Mouse (Mus musculus): ENCODE data around the gene Fbxw8. TPM values are rescaled to one million over a fixed set of nuclear protein-coding genes. Genes with fewer than 3 reads are reported as not detected.

Fbxw8 gene
- polyA plus RNA-seq, 2 experiments = 6.2 to 10.8 TPM

DNA sequence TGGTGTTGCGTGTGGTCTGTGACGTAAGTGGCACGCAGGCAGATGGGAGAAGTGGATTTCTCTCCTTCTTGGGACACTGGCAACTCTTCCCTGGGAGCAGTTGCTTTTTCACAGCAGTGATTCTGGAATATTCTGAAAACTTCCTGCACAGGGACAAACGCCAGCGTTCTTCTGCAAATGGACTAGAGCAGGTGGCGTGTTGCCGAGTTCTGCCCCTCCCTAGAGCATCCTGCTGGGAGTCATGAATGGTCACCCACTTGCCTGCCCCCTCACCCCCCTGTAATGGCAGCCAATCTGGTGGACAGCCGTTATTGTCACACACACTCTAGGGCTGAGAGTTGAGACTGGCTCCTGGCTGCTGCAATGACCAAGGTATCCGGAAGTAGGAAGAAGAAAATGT is 95.6 kb downstream of the Fbxw8 start:
- DNase-seq (ENCODE audit: low read depth in 3 of 3, low spot score in 3 of 3) (no peak), ATAC-seq (ENCODE audit: insufficient read depth) (no peak)
- Histone ChIP-seq H3K36me3 (replicated peaks; ENCODE audit: control insufficient read depth, insufficient read depth, low read depth) (no peaks in the 10 kb centered on the region), H3K4me2 (ENCODE audit: low read depth) (no peak overlapping the region), H3K27ac (no peak overlapping the region), H3K9ac (replicated peaks) (no peak overlapping the region), H3K27me3 (ENCODE audit: control insufficient read depth, insufficient read depth, low read length) (no peaks in the 10 kb centered on the region), H3K4me1 (replicated peaks; ENCODE audit: control insufficient read depth in 2 of 2, insufficient read depth in 2 of 2, low read length in 1 of 2) (0 out of 4 replicates have a peak, but pooled peaks cover 0 to 2% of the 10 kb centered on the region in 2 experiments), H3K9me3 (ENCODE audit: control insufficient read depth, low read length) (no peaks in the 10 kb centered on the region), H3K4me3 (ENCODE audit: insufficient read depth in 1 of 2, low read depth in 2 of 2, low read length in 2 of 2) (no peak overlapping the region)
- WGBS (ENCODE audit: insufficient replicate concordance) = 72% methylated on average over 9 of the region's 9 CpGs
- no peak for TF ChIP-seq EP300 (IDR thresholded peaks at IDR 0.05; ENCODE audit: low read depth)
- no peak for TF ChIP-seq CTCF (IDR thresholded peaks at IDR 0.05; ENCODE audit: low read depth)

DNA sequence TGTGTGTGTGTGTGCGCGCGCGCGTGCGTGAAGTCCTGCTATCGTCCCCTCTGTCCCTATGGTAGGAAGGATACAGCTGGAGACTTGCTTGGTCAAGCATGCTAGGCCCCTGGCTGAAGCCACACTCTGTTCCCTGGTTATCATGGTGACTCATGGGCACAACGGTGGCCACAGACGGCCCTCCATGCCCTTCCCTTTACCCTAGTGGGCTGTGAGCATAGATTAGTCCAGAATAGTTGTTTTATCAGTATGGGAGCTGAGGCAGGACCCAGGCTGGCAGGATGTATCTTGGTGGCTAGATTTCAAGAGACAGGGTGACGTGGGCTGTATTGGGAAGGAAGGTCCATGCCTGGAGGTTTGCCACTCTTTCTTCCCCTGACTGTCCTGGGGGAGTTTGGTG is 96.4 kb downstream of the Fbxw8 start:
- no peaks in the 10 kb centered on the region for H3K9me3 ChIP-seq (ENCODE audit: control insufficient read depth, low read length)
- no peak overlapping the region for H3K9ac ChIP-seq (replicated peaks)
- H3K27me3 ChIP-seq (ENCODE audit: control insufficient read depth, insufficient read depth, low read length) = no peaks in the 10 kb centered on the region
- no peaks in the 10 kb centered on the region for H3K36me3 ChIP-seq (replicated peaks; ENCODE audit: control insufficient read depth, insufficient read depth, low read depth)
- H3K4me2 ChIP-seq (ENCODE audit: low read depth) = no peak overlapping the region
- DNase-seq (ENCODE audit: low read depth in 3 of 3, low spot score in 3 of 3) (no peak), ATAC-seq (ENCODE audit: insufficient read depth) (peak; percentile 56; the same call in 1 of the 2 replicates)
- no peak overlapping the region for H3K27ac ChIP-seq
- TF ChIP-seq CTCF (IDR thresholded peaks at IDR 0.05; ENCODE audit: low read depth) = no peak
- peak; percentile 51 for TF ChIP-seq EP300 (IDR thresholded peaks at IDR 0.05; ENCODE audit: low read depth)
- no peak overlapping the region for H3K4me3 ChIP-seq (ENCODE audit: insufficient read depth in 1 of 2, low read depth in 2 of 2, low read length in 2 of 2)
- 62% methylated on average over 10 of the region's 10 CpGs for WGBS (ENCODE audit: insufficient replicate concordance)
- 0 out of 4 replicates have a peak, but pooled peaks cover 0 to 2% of the 10 kb centered on the region in 2 experiments for H3K4me1 ChIP-seq (replicated peaks; ENCODE audit: control insufficient read depth in 2 of 2, insufficient read depth in 2 of 2, low read length in 1 of 2)

DNA sequence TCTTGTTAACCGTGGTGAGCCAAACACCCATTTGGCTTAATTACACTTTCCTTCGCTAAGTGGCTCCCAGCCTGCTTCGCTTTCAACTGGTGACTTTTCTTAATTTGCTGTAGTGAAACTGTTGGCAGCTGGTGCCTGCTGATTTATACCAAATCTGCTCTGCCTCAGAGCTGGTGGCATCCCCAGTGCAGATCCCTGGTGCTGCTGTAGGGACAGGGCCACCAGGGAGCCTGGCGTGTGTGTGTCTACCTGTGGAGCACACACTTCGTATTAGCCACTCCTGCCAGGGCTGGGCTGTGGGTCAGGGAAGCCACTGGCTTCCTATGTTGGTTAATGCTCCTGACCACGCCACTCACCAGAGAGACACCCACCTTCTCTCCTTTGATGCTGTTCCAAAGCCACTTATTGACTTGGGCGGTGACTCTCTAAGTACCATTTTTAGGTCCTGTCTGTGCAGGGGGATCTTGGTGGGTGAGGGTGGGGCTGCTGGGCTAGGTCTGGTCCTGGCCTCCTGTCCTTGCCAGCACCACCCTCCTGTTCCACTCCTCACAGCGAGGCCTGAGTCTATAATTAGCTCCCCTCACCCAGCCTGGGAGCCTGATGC is 97.7 kb downstream of the Fbxw8 start:
- 41% methylated on average over 8 of the region's 8 CpGs for WGBS (ENCODE audit: insufficient replicate concordance)
- H3K4me3 ChIP-seq (ENCODE audit: insufficient read depth in 1 of 2, low read depth in 2 of 2, low read length in 2 of 2) = no peak overlapping the region
- no peaks in the 10 kb centered on the region for H3K36me3 ChIP-seq (replicated peaks; ENCODE audit: control insufficient read depth, insufficient read depth, low read depth)
- no peaks in the 10 kb centered on the region for H3K27me3 ChIP-seq (ENCODE audit: control insufficient read depth, insufficient read depth, low read length)
- no peak for ATAC-seq (ENCODE audit: insufficient read depth)
- no peak overlapping the region for H3K4me2 ChIP-seq (ENCODE audit: low read depth)
- 0 out of 4 replicates have a peak, but pooled peaks cover 0 to 2% of the 10 kb centered on the region in 2 experiments for H3K4me1 ChIP-seq (replicated peaks; ENCODE audit: control insufficient read depth in 2 of 2, insufficient read depth in 2 of 2, low read length in 1 of 2)
- H3K9ac ChIP-seq (replicated peaks) = no peak overlapping the region
- TF ChIP-seq CTCF (IDR thresholded peaks at IDR 0.05; ENCODE audit: low read depth) (no peak), EP300 (IDR thresholded peaks at IDR 0.05; ENCODE audit: low read depth) (no peak)
- no peak for DNase-seq (ENCODE audit: low read depth in 3 of 3, low spot score in 3 of 3)
- H3K9me3 ChIP-seq (ENCODE audit: control insufficient read depth, low read length) = no peaks in the 10 kb centered on the region
- H3K27ac ChIP-seq = no peak overlapping the region

DNA sequence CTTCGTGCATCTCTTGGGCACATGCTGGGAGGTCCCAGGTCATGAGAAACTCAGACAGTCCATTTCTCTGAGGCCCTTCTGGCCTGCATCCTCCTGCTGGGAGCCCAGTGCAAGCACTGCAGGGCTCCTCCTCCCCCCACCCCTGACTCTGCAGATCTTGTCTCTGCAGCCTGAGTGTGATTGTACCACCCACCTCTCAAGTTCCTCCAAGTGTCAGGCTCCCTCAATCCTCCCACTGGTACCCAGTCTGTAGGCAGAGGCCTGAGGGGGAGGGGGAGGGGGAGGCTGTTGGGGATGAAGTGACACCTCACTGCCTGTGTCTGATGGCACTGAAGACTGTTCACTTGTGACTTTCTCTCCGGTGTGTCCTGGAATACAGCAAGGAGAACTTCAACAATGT is 102.1 kb downstream of the Fbxw8 start:
- Histone ChIP-seq H3K4me2 (ENCODE audit: low read depth) (no peak overlapping the region), H3K27me3 (ENCODE audit: control insufficient read depth, insufficient read depth, low read length) (no peaks in the 10 kb centered on the region), H3K27ac (no peak overlapping the region), H3K4me3 (ENCODE audit: insufficient read depth in 1 of 2, low read depth in 2 of 2, low read length in 2 of 2) (no peak overlapping the region), H3K9me3 (ENCODE audit: control insufficient read depth, low read length) (no peaks in the 10 kb centered on the region), H3K4me1 (replicated peaks; ENCODE audit: control insufficient read depth in 2 of 2, insufficient read depth in 2 of 2, low read length in 1 of 2) (0 out of 4 replicates have a peak, but pooled peaks cover 0 to 3% of the 10 kb centered on the region in 2 experiments), H3K9ac (replicated peaks) (no peak overlapping the region), H3K36me3 (replicated peaks; ENCODE audit: control insufficient read depth, insufficient read depth, low read depth) (no peaks in the 10 kb centered on the region)
- 79% methylated on average over 2 of the region's 2 CpGs for WGBS (ENCODE audit: insufficient replicate concordance)
- TF ChIP-seq EP300 (IDR thresholded peaks at IDR 0.05; ENCODE audit: low read depth) (no peak), CTCF (IDR thresholded peaks at IDR 0.05; ENCODE audit: low read depth) (no peak)
- ATAC-seq (ENCODE audit: insufficient read depth) (no peak), DNase-seq (ENCODE audit: low read depth in 3 of 3, low spot score in 3 of 3) (no peak)

DNA sequence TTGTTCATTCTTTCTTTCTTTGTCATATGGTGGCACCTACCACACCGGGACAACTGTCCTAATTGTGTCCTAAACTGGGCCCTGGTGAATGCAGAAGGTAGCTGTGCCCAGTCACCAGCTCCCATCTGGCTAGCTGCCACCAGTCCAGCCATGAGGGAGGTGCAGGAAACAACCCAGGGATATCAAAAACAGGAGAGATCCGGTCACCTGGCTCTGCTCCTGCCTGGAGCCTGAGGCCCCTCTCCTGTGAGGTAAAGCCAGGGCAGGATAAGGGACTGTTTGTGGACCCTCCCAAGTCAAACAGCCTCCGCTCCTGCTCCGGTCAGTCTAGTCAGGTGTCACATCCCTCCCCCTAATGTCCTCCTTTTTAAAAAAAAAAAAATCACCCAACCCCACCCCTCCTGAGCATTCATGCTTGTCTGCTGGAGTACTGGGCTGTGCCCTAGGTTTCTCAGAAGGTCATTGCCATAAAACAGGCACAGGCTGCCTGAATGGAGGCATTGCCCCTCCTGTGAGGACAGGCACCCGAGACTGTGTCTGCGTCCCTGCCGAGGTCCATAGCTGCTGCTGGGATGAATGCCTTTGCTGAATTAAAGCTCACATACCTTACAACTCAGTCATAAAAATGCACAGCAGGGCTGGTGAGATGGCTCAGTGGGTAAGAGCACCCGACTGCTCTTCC is 103.1 kb downstream of the Fbxw8 start:
- H3K9me3 ChIP-seq (ENCODE audit: control insufficient read depth, low read length) = no peaks in the 10 kb centered on the region
- H3K9ac ChIP-seq (replicated peaks) = no peak overlapping the region
- no peak overlapping the region for H3K27ac ChIP-seq
- no peak overlapping the region for H3K4me2 ChIP-seq (ENCODE audit: low read depth)
- no peak overlapping the region for H3K4me3 ChIP-seq (ENCODE audit: insufficient read depth in 1 of 2, low read depth in 2 of 2, low read length in 2 of 2)
- no peak for ATAC-seq (ENCODE audit: insufficient read depth)
- no peaks in the 10 kb centered on the region for H3K36me3 ChIP-seq (replicated peaks; ENCODE audit: control insufficient read depth, insufficient read depth, low read depth)
- no peak for DNase-seq (ENCODE audit: low read depth in 3 of 3, low spot score in 3 of 3)
- H3K4me1 ChIP-seq (replicated peaks; ENCODE audit: control insufficient read depth in 2 of 2, insufficient read depth in 2 of 2, low read length in 1 of 2) = 0 out of 4 replicates have a peak, but pooled peaks cover 0 to 3% of the 10 kb centered on the region in 2 experiments
- 56% methylated on average over 8 of the region's 8 CpGs for WGBS (ENCODE audit: insufficient replicate concordance)
- no peak for TF ChIP-seq EP300 (IDR thresholded peaks at IDR 0.05; ENCODE audit: low read depth)
- H3K27me3 ChIP-seq (ENCODE audit: control insufficient read depth, insufficient read depth, low read length) = no peaks in the 10 kb centered on the region

Measured in liver, embryonic 14.5 days (tissue).